Comparison of ENCODE assay signal across 21 mouse cellular contexts in the genomic region with DNA sequence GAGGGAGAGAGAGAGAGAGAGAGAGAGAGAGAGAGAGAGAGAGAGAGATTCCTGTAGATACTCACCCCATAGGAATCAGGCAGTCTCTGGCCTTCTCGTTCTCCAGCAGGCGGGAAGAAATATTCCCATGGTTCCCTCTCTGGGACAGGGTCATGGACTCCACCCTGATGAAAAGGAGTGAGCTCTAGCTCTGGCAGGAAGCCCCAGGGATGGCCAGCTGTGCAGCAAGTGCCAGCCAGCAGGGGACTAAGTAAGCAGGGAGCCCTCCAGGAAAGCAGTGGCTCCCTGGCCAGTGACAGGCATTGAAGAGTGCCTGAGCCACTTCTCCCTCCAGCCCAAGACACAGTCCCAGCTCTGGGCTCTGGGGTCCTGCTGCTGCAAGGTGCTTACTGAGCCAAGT. TPM values are rescaled to one million over a fixed set of nuclear protein-coding genes. Genes with fewer than 3 reads are reported as not detected.
DNase-seq lines count a peak whose midpoint lies in the region; ATAC-seq and TF ChIP-seq lines count a peak whose summit lies in the region.
"Had no signal": no experiment of that assay in that cellular context is flagged by ENCODE, and none has a peak within 500 bp of the region (broad histone marks: within the 10 kb centered on the region; RNA-seq: fewer than 3 reads in every experiment).

No protein-coding gene starts in this region.

- DNase-seq in kidney, adult 2 months: peak; percentile 53
- DNase-seq in kidney, postnatal 36 days: peak; percentile 35 to 49
- no peak for DNase-seq in kidney, postnatal 4 days
- DNase-seq in adipocyte (ENCODE audit: low spot score): peak; percentile 60
- no peak for DNase-seq in spleen, postnatal 10 days (ENCODE audit: low spot score in 2 of 2)
- DNase-seq: adrenal gland, adult 8-10 months; adrenal gland, postnatal 14 days; cerebellum, adult 11-12 months; cerebellum, adult 2 months; cerebellum, adult 9-10 months; cerebellum, postnatal 10 days; cerebellum, postnatal 25 days had no signal

- TF ChIP-seq CTCF in kidney, adult 2 months (conservative IDR thresholded peaks at IDR 0.05; ENCODE audit: insufficient read depth, insufficient read length, low read depth, low read length): no peak

- WGBS in kidney, adult 2 months: 50% methylated on average over 2 of the region's 2 CpGs
- 56% methylated on average over 2 of the region's 2 CpGs for WGBS in kidney, embryonic 14.5 days

- no peaks in the 10 kb centered on the region for H3K36me3 ChIP-seq in kidney, adult 2 months (ENCODE audit: control insufficient read depth, insufficient read depth, low read length)
- no peaks in the 10 kb centered on the region for H3K36me3 ChIP-seq in kidney, embryonic 14.5 days (ENCODE audit: control insufficient read depth, insufficient read depth, low read length)
- H3K36me3 ChIP-seq: embryonic facial prominence, embryonic 10.5 days; embryonic facial prominence, embryonic 12.5 days; forebrain, embryonic 15.5 days had no signal

- no peak overlapping the region for H3K9ac ChIP-seq in kidney, embryonic 14.5 days (ENCODE audit: low read depth, low read length)
- H3K9ac ChIP-seq: embryonic facial prominence, embryonic 12.5 days; forebrain, embryonic 13.5 days; forebrain, embryonic 15.5 days had no signal

- no peak for TF ChIP-seq POLR2A in kidney, adult 2 months (IDR thresholded peaks at IDR 0.05; ENCODE audit: low read depth, low read length)

- H3K4me1 ChIP-seq in kidney, adult 2 months (ENCODE audit: control insufficient read depth, insufficient read depth, low read length): peaks cover 5% of the 10 kb centered on the region; the same call in 1 of the 2 replicates
- no peaks in the 10 kb centered on the region for H3K4me1 ChIP-seq in kidney, embryonic 14.5 days (ENCODE audit: control insufficient read depth, insufficient read depth, low read length)
- H3K4me1 ChIP-seq: embryonic facial prominence, embryonic 12.5 days had no signal

- ATAC-seq in kidney, embryonic 14.5 days (ENCODE audit: low FRiP score, low TSS enrichment): no peak
- ATAC-seq: forebrain, embryonic 13.5 days; forebrain, embryonic 15.5 days had no signal

- H3K4me3 ChIP-seq in kidney, adult 2 months (ENCODE audit: insufficient read depth, low read depth, low read length): no peak overlapping the region
- no peak overlapping the region for H3K4me3 ChIP-seq in kidney, embryonic 14.5 days (ENCODE audit: low read length)
- H3K4me3 ChIP-seq: embryonic facial prominence, embryonic 10.5 days; embryonic facial prominence, embryonic 12.5 days; forebrain, embryonic 13.5 days; forebrain, embryonic 15.5 days had no signal

- H3K9me3 ChIP-seq in kidney, embryonic 14.5 days (ENCODE audit: control insufficient read depth, low read length): no peaks in the 10 kb centered on the region
- H3K9me3 ChIP-seq: embryonic facial prominence, embryonic 10.5 days; embryonic facial prominence, embryonic 12.5 days; forebrain, embryonic 13.5 days; forebrain, embryonic 15.5 days had no signal

- no peak overlapping the region for H3K27ac ChIP-seq in kidney, adult 2 months (ENCODE audit: insufficient read depth, low read depth, low read length)
- no peak overlapping the region for H3K27ac ChIP-seq in kidney, embryonic 14.5 days (ENCODE audit: low read depth, low read length)
- H3K27ac ChIP-seq: embryonic facial prominence, embryonic 10.5 days; embryonic facial prominence, embryonic 12.5 days; forebrain, embryonic 13.5 days; forebrain, embryonic 15.5 days had no signal

- H3K4me2 ChIP-seq in kidney, embryonic 14.5 days (replicated peaks; ENCODE audit: low read depth, low read length): no peak overlapping the region
- H3K4me2 ChIP-seq: embryonic facial prominence, embryonic 12.5 days; forebrain, embryonic 13.5 days; forebrain, embryonic 15.5 days had no signal

- no peaks in the 10 kb centered on the region for H3K27me3 ChIP-seq in kidney, adult 2 months (replicated peaks; ENCODE audit: control insufficient read depth, insufficient read depth, low read length)
- H3K27me3 ChIP-seq in kidney, embryonic 14.5 days (ENCODE audit: control insufficient read depth, insufficient read depth, low read length): no peaks in the 10 kb centered on the region

RNA-seq across cellular contexts. Expression of gene Acaa1b, which starts 5.1 kb away (rescaled TPM):
- 417 and 424 TPM in 2 replicates for polyA plus RNA-seq in kidney, adult 2 months (2012; rRNA removed)
- 8.1 and 13.5 TPM in 2 replicates for polyA plus RNA-seq in kidney, embryonic 14.5 days (2014; fragmentation: Nextera tagmentation; extraction: Ambion mirVana)

RNA-seq across cellular contexts. Expression of gene Gm47289, which starts 7.2 kb away (rescaled TPM):
- 0.03 TPM in 1 of 2 replicates, not detected in the other for polyA plus RNA-seq in kidney, adult 2 months (2012; rRNA removed)
- polyA plus RNA-seq in kidney, embryonic 14.5 days (2014; fragmentation: Nextera tagmentation; extraction: Ambion mirVana): not detected in 2 replicates
- polyA plus RNA-seq: C2C12; cerebellum, adult 2 months; cortical plate, adult 2 months; embryonic facial prominence, embryonic 10.5 days; embryonic facial prominence, embryonic 12.5 days; embryonic facial prominence, embryonic 14.5 days; forebrain, embryonic 11.5 days; forebrain, embryonic 13.5 days; forebrain, embryonic 15.5 days had no signal

RNA-seq across cellular contexts. Expression of gene Dlec1, which starts 49.5 kb away (rescaled TPM):
- polyA plus RNA-seq in kidney, adult 2 months (2012; rRNA removed): 30.3 and 38.7 TPM in 2 replicates
- polyA plus RNA-seq in kidney, embryonic 14.5 days (2014; fragmentation: Nextera tagmentation; extraction: Ambion mirVana): 2.4 and 3.2 TPM in 2 replicates

RNA-seq across cellular contexts. Expression of gene Slc22a13, which starts 57.1 kb away (rescaled TPM):
- polyA plus RNA-seq in kidney, adult 2 months (2012; rRNA removed): 156 and 213 TPM in 2 replicates
- polyA plus RNA-seq in kidney, embryonic 14.5 days (2014; fragmentation: Nextera tagmentation; extraction: Ambion mirVana): 0.44 and 0.93 TPM in 2 replicates
- polyA plus RNA-seq: C2C12; cerebellum, adult 2 months; cortical plate, adult 2 months; embryonic facial prominence, embryonic 10.5 days; embryonic facial prominence, embryonic 12.5 days; embryonic facial prominence, embryonic 14.5 days; forebrain, embryonic 11.5 days; forebrain, embryonic 13.5 days had no signal

RNA-seq across cellular contexts. Expression of gene Plcd1, which starts 58.4 kb away (rescaled TPM):
- polyA plus RNA-seq in kidney, adult 2 months (2012; rRNA removed): 11.3 and 11.8 TPM in 2 replicates
- polyA plus RNA-seq in kidney, embryonic 14.5 days (2014; fragmentation: Nextera tagmentation; extraction: Ambion mirVana): 18.5 and 18.7 TPM in 2 replicates

Comparison
In these comparisons a context has a peak if more than half of its experiments do, and no peak if none do; other contexts are left out.
1. DNase-seq: peak in kidney, adult 2 months (single experiment), kidney, postnatal 36 days (2 of 2) and adipocyte (single experiment); none in kidney, postnatal 4 days (0 of 2) and spleen, postnatal 10 days (0 of 2).
2. RNA of gene Acaa1b, which starts 5.1 kb away (polyA plus RNA-seq): 417 to 424 TPM in kidney, adult 2 months; 8.1 to 13.5 TPM in kidney, embryonic 14.5 days; every median in the first group is over 10 times any median in the second.